Mouse (Mus musculus) heart, adult 8-10 months (tissue): Measurements from ENCODE around the gene Gimap4. TPM values are rescaled to one million over a fixed set of nuclear protein-coding genes. Genes with fewer than 3 reads are reported as not detected.

Source experiments
- DNase-seq: peaks from one replicate; pipeline ENCODE4 v3.0.0; 2022; ENCODE audit warnings: low spot score
- total RNA-seq, 4 experiments: library from RNA; stranded (reverse); gene quantifications; 2 replicates each; pipeline ENCODE4 v1.2.4; 2022

The Gimap4 gene
- 10 to 100 TPM; 16.1 to 25.6 (median 20.1) TPM for total RNA-seq

DNA sequence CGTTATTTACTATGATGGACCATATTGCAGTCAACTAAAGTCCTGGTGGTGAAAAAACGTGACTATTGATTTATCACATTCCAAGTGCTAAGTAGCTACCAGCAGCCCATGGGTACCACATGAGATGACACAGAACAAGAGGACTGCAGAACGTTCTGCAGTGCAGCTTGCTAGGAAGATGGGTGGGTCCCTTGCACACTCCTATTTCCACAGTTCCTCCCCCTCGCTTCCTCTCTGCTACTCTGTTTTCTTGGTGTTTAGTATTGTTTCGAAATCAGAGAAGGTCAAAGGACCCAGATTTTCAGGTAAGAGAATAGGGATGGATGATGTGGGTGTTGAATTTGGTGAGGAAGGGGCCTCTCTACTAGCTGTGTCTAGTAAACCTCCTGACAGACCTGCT lies at the start of gene Gimap4:
Gimap4 (plus strand) TSS at position 231 of the 400 bp plus-strand sequence.
- DNase-seq = peak; percentile 51

DNA sequence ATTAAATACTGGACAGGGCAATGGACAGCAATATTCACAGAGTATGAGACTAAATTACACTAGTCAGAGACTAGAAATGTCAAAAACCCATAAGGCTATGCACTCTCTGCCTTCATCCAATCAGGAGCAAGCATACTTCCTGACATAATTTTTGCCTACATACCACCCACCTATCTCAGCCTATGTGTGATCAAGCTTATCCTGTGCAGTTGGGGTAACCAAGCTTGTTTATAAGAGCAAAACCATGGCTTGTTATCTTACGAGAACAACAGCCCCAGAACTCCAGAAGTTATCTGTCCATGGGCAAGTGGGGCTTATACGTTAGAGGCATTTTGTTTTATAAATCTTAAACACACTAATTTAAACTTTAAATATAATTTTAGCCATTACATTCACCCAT lies 49.2 kb upstream of the Gimap4 start:
- DNase-seq = no peak

DNA sequence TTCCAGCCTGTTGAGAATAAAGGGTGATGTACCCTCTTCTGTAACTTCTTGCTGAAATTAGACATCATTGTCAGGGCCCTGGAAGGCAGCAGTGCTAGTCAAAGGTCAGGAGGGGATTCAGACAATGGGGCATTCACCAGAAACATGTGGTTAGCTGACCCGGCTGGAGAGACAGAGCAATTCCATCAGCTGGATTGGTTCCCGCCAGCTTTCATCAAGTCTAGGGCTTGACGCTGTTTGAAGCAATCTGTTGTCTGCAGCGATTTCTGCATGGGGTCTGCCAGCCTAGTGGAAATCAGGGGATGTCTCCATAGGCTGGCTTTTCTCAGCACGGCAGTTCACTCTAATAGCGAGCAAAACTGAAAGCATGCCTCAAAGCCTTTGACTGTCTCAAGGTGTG lies 47.8 kb upstream of the Gimap4 start:
- peak; percentile 26 for DNase-seq

DNA sequence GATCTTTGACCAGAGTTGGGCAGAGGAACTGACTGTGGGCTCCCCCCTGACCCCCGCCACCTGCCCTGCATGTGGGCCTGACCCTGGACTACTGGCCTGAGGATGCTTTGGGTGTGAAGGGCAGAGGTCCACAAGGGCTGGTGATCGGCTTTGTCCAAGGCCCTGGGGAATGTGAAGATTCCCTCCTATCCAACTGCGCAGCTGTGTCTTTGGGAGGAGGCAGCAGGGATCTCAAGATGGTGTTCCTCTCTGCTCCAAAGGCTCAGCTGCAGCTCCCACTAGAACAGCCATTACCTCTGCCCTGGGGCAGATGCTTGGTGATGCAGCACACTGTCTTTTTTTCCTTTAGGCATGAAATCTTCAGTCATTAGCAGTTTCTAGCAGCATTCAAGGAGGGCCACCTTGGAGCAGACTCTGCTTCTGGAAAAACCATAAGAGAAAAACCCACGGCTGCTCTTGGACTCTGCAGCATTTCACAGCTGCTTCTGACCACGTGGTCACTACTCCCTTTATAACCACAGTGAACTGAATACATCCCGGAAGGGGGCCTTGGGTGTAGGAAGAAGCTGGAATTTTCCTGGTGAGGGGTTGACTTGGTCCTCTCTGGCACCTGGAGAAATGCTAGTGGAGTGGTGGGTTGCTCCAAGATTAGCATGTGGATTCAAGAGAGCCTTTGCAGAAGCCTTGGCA lies 46.4 kb upstream of the Gimap4 start:
- DNase-seq = no peak

DNA sequence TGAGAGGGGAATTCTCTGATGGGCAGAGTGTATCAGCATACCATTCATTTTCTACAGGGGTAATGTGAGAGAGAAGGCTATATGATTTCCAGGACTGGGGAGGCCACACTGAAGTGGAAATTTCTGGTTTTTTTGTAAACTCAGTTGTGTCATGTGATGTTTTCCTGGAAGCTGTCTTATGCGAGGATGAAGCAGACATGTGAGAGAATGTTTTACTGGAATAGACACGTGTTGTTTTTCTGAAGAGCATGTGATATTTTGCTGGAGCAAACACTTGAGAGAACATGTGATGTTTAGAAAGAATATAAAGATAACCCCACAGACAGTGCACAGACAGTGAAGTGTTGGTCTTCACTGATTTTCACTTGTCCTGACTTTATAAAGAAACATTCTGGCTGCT lies 45.8 kb upstream of the Gimap4 start:
- DNase-seq = no peak

DNA sequence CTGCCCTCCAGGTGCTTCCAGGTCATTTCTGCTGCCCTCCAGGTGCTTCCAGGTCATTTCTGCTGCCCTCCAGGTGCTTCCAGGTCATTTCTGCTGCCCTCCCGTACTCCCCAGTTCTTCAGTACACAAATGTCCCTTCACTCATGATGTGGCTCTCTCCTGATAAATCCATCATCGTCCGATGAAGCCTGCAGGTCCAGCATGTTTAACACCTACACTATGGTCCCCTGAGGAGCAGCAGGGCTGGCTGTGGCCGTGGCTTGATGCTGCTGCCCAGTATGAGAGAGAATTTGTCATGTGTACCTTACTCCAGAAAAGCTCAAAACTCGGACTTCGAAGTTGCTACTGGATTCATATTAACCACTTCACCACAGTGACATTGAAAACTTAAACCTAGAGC lies 43.0 kb upstream of the Gimap4 start:
- DNase-seq = no peak

DNA sequence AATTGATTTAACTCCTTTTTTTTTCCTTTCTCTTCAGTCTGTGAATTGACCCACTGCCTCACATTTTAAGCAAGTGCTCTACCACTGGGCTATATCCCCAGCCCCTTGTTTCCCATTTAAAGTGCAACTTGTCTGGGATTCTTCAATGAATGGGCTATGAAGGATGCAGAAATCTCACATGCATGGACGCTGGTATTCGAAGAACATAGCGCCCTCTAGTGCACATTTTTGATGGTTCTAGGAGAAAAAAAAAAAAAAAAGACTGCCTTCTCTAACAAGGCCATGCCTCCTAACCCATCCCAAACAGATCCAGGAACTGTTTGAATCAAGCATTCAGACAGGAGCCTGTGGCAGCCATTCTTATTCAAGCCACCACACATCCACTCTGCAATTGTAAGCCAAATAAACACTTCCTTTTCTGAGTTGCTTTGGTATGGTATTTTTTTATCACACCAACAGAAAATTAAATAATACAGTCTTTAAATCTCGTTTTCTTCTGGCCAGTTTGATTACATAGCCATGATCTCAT lies 41.5 kb upstream of the Gimap4 start:
- DNase-seq = peak; percentile 51

DNA sequence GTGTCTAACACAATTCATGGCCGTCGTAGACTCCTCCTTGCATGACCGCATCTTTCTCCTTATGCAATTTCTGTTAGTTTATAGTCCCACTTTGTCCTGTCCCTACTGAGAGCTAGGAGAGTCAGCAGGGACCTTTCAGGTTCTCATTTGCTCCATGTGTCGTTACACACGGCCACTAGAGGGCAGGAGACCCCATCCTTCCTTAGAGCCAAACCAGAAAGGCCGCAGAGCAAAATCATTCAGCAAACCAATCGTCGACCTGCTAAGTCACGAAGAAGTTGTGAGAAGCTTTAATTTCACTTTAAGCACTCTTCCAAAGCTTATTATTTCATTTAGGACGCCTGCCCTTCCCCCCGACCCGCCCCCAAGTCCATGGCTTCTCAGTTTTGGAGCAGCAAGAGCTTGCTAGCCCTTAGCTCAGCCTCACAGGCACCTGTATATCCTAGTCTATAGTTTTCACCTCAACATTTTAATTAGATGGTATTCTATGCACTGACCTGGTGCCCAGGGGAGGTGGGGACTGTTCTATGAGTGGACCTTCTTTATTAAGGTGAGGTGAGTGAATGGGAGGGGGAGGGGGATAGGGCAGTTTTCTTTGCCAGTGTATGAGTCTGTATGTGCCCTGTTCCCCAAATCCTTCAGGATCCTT lies 38.6 kb upstream of the Gimap4 start:
- DNase-seq = peak; percentile 72

DNA sequence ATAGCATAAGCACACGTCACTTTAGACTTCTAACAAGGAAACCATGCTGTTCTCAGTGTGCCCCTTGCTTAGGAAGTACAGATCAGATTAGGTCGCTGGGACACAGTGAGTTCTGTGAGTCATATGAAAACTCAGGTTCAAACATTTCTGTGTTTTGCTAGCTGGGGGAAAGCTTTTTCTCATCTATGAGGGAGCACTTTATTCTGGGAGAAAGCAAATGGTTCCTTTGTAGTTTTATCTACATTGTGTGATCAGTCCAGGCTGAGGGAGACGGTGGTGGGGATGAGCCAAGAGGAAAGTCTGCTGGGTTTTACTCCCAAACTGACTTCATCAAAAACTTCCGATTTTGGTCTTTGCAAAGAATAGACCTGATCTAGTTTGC lies 38.0 kb upstream of the Gimap4 start:
- no peak for DNase-seq

DNA sequence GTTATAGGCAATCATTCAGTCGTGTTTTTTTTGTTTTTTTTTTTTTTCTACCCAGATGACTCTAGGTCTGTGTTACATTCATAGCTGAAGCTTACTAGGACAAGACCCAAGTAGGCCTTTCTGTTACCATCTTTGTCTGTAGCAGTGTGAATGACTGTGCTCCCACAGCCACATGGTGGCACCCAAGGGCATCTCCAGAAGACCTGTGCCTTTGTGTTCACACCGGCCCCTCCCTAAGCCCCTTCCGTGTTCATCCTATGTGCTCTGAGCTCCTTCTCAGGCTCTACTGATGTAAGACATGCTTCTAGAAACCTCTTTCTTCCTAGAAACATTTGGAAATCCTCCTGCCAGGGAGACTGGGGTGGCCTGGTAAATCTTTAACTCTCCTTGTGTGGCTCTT lies 37.4 kb upstream of the Gimap4 start, which contains the start of gene Gimap8:
Gimap8 (plus strand) TSS at position 240 of the 400 bp plus-strand sequence.
- peak; percentile 69 for DNase-seq

DNA sequence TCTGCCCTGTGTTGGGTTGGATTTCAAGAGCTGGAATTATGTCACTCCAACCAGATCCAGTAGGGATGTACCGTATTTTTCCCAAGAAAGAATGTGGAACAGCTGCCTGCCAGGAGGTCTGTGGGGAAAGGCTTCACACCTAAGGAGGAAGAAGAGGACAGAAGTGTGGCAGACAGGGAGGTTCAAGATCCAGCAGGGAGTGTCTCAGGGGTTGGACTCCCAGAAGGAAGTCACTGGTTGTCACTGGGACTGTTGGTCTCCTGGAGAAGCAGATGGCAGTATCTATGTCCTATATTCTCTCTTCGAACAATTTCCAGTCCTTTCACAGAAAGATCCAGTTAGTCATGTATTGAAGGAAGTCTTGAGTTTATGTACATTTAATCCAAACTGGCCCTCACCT lies 36.7 kb upstream of the Gimap4 start:
- DNase-seq = no peak

DNA sequence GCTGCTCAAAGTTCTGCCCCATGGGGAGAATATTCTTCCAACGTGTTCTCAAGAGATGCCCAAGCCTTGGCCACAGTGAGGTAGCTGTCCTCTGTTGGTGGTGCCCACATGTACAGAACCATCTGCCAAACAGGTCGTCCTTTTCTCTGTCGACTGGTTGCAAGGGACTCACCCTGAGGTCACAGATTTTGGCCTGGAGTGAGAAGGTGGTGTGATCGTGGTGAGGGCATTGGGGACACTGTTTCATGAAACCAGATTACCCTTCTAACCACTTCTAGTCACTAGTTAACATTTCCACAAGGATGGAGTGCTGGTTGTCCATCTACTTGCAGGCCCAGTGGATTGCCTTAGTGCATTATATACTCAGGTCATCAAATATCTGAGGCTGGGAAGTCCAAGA lies 35.6 kb upstream of the Gimap4 start:
- DNase-seq = no peak

DNA sequence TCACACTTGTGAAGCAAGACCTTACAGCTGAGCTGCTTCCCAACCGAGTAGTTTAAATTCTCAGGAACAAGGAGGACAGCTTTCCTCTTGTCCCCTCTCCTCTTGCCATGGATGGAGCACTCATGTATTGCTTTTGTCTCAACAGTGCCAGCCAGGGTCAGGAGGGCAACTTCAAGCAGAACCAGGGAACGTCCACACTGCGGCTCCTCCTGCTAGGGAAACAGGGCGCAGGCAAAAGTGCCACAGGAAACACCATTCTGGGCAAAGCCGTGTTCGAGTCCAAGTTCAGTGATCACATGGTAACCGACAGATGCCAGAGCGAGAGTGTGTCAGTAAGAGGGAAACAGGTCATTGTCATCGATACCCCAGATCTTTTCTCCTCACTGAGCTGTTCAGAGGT lies 34.3 kb upstream of the Gimap4 start:
- no peak for DNase-seq

DNA sequence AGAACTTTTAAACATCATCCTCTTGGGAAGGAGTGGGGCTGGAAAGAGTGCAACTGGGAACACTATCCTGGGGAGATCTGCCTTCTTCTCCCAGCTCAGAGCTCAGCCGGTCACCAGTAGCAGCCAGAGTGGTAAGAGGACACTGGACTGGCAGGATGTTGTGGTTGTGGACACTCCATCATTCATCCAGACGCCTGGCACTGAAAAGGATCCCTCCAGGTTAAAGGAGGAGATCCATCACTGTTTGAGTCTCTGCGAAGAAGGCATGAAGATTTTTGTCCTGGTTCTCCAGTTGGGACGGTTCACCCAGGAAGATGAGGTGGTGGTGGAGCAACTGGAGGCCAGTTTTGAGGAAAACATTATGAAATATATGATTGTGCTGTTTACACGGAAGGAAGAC lies 25.6 kb upstream of the Gimap4 start:
- no peak for DNase-seq

DNA sequence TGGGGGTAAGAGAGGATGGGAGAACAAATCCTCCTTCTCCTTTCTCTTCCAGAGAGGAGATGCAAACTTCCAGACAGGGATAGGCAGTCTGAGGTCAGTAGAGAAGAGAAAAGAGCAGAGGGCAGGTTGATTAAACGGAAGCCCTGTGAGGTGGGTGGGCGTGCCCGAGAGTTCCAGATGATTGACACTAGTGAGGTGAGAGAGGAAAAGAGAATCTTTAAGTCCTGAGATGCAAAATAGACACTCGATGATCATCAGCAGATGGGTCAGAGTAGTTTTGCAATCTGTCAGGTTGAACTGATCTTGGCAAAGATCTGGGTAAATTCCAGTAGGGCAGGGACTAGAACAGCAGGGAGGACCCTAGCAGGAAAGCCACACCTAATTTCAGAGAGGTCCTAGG lies 19.6 kb upstream of the Gimap4 start:
- no peak for DNase-seq

DNA sequence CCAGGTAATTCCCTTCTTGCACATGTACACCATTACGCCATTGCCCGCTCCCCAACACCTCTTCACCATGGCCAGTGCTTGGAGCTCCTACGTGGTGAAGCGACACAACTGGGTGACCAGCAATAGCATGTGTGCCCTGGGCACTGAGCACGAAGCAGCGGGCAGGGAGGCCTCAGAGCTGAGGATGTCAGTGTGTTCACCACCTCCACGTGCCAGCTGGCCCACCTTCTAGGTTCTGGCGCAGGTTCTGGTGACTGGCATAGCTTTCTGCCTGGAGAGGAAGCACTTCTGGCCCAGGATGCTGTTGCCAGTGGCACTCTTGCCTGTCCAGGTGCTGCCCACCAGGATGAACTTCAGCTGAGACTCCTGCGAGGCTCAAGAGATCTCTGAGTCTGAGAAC lies 18.9 kb upstream of the Gimap4 start:
- DNase-seq = no peak

DNA sequence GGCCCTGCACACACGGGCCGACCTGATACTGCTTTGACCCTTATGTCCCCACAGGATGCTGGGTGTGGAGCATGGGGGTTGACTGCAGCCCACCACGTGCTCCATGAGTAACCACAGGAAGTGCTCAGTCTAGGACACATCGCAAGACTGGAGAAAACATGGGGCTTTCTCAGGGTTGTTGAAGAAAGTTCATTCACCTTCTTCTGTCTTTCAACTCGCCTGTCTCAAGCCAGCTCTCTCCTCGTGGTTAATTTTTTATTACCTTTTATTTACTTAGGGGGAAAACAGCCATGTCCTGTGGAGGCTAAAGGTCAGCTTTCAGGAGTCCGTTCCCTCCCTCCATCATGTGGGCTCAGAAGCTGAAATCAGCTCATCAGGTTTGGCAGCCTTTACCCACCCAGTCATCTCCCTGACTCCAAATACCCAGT lies 18.2 kb upstream of the Gimap4 start:
- DNase-seq = no peak

DNA sequence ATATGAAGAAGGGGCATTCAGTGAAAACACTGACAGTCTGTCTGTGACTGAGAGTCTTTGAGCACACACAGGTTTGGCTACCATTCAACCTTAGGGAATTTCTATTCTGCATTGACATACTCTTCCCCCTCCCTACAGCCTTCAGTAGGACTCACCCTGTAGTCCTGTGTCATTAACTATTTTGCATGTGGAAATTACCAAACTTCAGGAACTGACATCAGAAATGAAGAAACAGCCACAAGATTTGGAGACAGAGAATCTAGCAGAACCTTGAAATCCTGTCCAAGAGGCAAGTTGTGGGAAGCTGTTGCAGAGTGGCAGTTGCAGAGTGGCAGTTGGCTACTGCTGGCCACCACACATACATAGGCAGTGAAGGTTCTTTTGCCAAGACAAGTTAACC lies 16.3 kb upstream of the Gimap4 start:
- no peak for DNase-seq

DNA sequence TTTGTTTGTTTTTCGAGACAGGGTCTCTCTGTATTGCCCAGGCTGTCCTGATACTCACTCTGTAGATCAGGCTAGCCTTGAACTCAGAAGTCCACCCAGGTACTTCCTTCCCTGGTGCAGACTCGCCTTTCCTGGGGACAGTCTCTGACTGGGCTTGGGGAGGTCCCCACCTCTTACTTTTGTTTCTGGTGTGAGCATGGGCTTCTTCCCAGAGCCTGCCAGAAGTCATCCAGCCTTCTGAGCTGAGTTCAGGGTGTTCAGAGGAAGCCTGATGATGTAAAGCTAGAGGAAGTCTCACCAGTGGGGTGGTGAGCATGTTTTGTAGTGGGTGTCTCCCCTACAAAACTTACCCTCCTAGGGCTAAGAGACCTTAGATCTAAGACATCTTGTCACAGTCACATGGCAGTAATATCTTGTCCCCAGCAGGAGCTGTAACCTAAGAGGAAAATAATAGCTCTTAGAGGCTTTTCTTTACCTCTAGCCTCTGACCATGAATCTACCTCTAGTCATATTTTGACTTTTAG lies 14.8 kb upstream of the Gimap4 start:
- DNase-seq = no peak

DNA sequence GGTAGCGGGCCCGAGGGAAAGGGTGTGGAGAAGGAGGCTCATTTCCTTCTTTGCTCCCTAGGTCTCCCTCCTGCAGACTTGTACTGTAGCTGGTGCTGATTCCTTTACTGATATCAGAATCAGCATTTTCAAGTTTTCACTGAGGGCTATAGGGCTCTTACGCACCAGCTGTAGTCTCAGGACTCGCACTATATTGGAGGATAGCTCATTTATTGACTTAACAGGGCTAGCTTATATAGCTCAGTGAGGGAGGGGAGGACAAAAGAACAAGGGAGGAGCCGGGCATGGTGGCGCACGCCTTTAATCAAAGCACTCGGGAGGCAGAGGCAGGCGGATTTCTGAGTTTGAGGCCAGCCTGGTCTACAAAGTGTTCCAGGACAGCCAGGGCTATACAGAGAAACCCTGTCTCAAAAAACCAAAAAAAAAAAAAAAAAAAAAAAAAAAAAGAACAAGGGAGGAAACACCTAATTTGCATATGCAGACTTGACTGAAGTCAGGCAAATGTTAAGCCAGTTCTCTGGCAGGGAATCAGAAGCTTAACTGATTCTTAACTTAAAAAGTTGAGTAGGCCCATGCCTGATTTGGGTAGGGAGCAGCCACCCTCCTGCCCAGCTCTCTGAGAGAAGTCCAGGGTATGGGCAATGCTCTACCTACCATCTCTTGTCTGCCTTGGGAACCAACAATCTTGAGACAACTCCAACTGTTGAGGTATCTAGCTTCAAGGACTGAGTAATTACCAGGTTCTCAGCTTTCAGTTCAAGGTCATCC lies 9.9 kb upstream of the Gimap4 start:
- DNase-seq = no peak

DNA sequence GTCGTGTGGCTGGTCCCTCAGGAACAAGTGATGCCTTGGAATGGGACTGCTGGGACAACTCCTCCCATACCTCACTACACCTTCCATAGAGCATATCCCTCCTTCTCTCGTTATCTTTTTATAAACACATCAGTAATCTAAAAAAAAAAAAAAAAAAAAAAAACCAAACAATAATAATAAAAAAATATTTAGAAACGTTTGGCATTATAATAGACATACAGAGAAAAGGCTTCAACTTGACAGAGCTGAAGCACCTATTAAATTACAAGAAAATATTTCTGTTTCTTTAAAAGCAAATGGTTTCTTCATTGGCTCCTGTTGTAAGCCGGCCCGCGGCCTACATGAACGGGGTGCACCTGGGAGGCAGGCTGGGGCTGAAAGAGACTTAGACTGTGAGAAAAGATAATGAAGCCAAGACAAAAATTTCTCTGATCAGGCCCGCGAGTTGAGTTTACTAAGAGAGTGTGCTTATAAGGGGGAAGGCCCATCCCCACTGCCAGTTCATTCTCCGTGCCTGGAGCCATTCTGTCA lies 8.9 kb upstream of the Gimap4 start:
- no peak for DNase-seq
